Mouse (Mus musculus) brain, embryonic 14.5 days (tissue): ENCODE measurements at regions not wholly inside any gene's neighbourhood (a gene's known extent, or its start where the extent isn't known, plus 50 kb on each side); places are given as distances from the start of the nearest gene placed in this dataset.
"Not testable (repeated sequence)": the region's sequence is repeated elsewhere in the genome, so short reads cannot be mapped to it uniquely, and the experiment has no call there.

Source experiments
- CTCF ChIP-seq: fragments of 200-500 bp; IDR thresholded peaks from 2 replicates; pipeline ENCODE4 v1.5.1; 2012; ENCODE audit warnings: inconsistent platforms, mild to moderate bottlenecking, moderate library complexity, borderline replicate concordance; ENCODE audit not compliant: insufficient read depth, insufficient read length; ENCODE audit errors: extremely low read depth
- POLR2A ChIP-seq: fragments of 200-500 bp; IDR thresholded peaks from 2 replicates; pipeline ENCODE4 v1.6.1; 2012; ENCODE audit warnings: mild to moderate bottlenecking, inconsistent platforms, borderline replicate concordance; ENCODE audit not compliant: poor library complexity, insufficient read depth, insufficient read length, severe bottlenecking; ENCODE audit errors: extremely low read depth

- TF ChIP-seq POLR2A, CTCF: not testable (repeated sequence)
Measured at GRCm38 (mm10) chr6:70406290-70406689, 385.7 kb downstream of the Rpia start.
